Mouse (Mus musculus) right cerebral cortex, postnatal 25 days (tissue): ENCODE results near the gene Elk3.

Experiments used
- DNase-seq: peaks from one replicate; pipeline ENCODE4 v3.0.0; 2022

The Elk3 gene

DNA sequence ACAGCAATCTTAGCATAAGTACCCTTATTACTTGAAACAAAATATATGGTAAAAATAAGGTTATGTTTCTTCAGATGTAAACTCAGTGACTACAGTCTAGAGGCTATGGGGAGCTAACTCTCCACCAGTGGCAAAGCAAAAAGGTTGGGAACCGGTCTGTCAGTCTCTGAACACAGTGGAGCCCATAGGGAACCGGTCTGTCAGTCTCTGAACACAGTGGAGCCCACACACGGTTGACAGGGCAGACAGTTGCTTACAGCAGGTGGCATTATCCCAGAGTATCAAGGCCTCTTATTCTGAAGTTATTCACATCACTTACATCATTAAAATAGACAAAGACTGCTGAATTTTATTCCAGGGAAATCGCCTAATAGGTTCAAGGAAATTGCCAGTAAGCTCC is 79.4 kb downstream of the Elk3 start:
- no peak for DNase-seq

DNA sequence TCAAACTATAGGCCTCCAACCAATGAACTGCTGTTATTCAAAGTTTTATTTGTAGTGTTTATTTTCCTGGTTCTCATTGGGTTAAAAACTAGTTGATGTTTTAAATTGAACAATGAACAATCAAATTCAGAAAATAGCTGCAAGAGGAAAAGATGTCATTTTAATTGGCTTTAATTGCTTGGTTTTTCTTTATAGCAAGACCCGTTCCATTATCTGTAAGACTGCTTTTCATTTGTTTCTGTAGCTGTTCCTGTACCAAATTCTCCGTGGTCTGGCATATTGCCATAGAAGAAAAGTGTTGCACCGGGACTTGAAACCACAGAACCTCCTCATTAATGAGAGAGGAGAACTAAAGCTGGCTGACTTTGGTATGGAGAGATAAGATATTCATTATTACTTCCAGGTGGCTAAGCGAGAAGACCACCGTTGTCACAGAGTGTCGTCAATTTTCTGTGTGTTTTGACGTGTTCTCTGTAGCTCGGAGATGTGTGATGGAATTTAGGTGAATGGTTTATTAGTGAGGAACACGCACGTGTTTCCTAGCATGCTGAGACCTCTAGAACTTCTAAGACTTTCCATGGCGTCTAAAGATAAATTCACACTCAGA is 82.4 kb downstream of the Elk3 start:
- DNase-seq, result no peak

- no peak for DNase-seq
These were observed 83.0 kb downstream of the Elk3 start for GRCm38 (mm10) chr10:93227921-93228320.

- no peak for DNase-seq
These were observed 85.2 kb downstream of the Elk3 start for GRCm38 (mm10) chr10:93225751-93226150.

GRCm38 (mm10) chr10:93215051-93215763 is 95.7 kb downstream of the Elk3 start:
- no peak for DNase-seq

- no peak for DNase-seq
These were observed 96.7 kb downstream of the Elk3 start for GRCm38 (mm10) chr10:93214251-93214650.

DNA sequence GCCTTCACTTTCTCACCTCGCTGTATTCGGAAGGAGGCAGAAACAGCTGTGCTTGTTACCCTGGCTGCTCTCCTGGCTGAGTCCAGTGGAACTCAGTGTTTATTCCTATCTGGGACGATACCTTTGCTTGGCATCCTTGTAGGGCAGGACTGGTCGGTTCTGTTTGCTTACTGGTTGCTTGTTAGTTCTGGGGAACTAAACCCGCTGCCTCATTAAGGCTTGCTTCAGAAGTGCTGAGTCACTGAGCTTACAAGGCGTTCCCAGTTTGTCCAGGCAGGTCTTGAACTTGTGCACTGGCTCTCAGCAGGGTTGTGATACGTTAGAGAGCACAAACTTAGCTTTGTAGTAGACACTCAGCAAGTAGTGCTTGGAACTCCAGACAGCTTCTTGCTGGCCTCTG is 97.6 kb downstream of the Elk3 start:
- no peak for DNase-seq

- no peak for DNase-seq
These were observed 98.2 kb downstream of the Elk3 start for GRCm38 (mm10) chr10:93212699-93213098.

- no peak for DNase-seq
These were observed 103.8 kb downstream of the Elk3 start for GRCm38 (mm10) chr10:93207176-93207575.

- no peak for DNase-seq
These were observed 105.5 kb downstream of the Elk3 start for GRCm38 (mm10) chr10:93205287-93205956.

- DNase-seq, result no peak
These were observed 109.0 kb downstream of the Elk3 start for GRCm38 (mm10) chr10:93201846-93202458.

GRCm38 (mm10) chr10:93198958-93199357 is 112.0 kb downstream of the Elk3 start:
- DNase-seq, result no peak
